Mouse (Mus musculus) liver, adult 2 months (tissue): Measurements from ENCODE around the gene Gfap. TPM values are rescaled to one million over a fixed set of nuclear protein-coding genes. Genes with fewer than 3 reads are reported as not detected.

ENCODE experiments used
- DNase-seq: peaks from one replicate; pipeline ENCODE4 v3.0.0-alpha.2; 2011; ENCODE audit warnings: low read depth, low spot score; ENCODE audit errors: extremely low read depth
- H3K27ac ChIP-seq: fragments of 200-500 bp; replicated peaks from 2 replicates; pipeline ENCODE4 v1.5.1; 2012; ENCODE audit warnings: low read depth, mild to moderate bottlenecking, control low read depth, inconsistent platforms, low read length; ENCODE audit not compliant: insufficient read depth
- H3K27me3 ChIP-seq: fragments of 200-500 bp; 2 replicates; pipeline ENCODE4 v1.6.1; 2012; ENCODE audit warnings: mild to moderate bottlenecking, moderate library complexity, low read length, inconsistent platforms; ENCODE audit not compliant: control insufficient read depth, insufficient read depth
- H3K36me3 ChIP-seq: fragments of 200-500 bp; 2 replicates; pipeline ENCODE4 v1.6.1; 2012; ENCODE audit warnings: low read length, inconsistent platforms; ENCODE audit not compliant: control insufficient read depth, insufficient read depth
- H3K4me1 ChIP-seq: fragments of 200-500 bp; 2 replicates; pipeline ENCODE4 v1.6.1; 2011; ENCODE audit warnings: low read length; ENCODE audit not compliant: control insufficient read depth, insufficient read depth
- H3K4me3 ChIP-seq: fragments of 200-500 bp; 2 replicates; pipeline ENCODE4 v1.5.1; 2011; ENCODE audit warnings: low read depth, mild to moderate bottlenecking, control low read depth, low read length, moderate library complexity; ENCODE audit not compliant: insufficient read depth
- H3K79me2 ChIP-seq: fragments of 200-500 bp; 2 replicates; pipeline ENCODE4 v1.6.1; 2012; ENCODE audit warnings: inconsistent platforms, mild to moderate bottlenecking, low read length, moderate library complexity; ENCODE audit not compliant: control insufficient read depth, insufficient read depth
- H3K9ac ChIP-seq: fragments of 200-500 bp; 2 replicates; pipeline ENCODE4 v1.6.1; 2012; ENCODE audit warnings: low read depth, mild to moderate bottlenecking, control low read depth, inconsistent platforms, low read length
- CTCF ChIP-seq: fragments of 200-500 bp; IDR thresholded peaks from 2 replicates; pipeline ENCODE4 v1.5.1; 2011; ENCODE audit warnings: low read depth, low read length, control low read depth
- POLR2A ChIP-seq: fragments of 200-500 bp; IDR thresholded peaks from 2 replicates; pipeline ENCODE4 v1.6.1; 2011; ENCODE audit warnings: low read length, control low read depth; ENCODE audit not compliant: insufficient read depth; ENCODE audit errors: extremely low read depth
- WGBS: fragments of 180-500 bp; shearing (Covaris S2); methylation state at CpG from one replicate; pipeline ENCODE4 v1.1.7; 2018; 5-methylcytosine and 5-hydroxymethylcytosine counted together
- polyA plus RNA-seq: library from polyadenylated mRNA; depleted of rRNA; stranded (reverse); fragments of >200 nt; gene quantifications from 2 replicates; pipeline ENCODE4 v1.2.3, GENCODE M21; 2012; rRNA removed
- total RNA-seq: library from RNA; depleted of rRNA; stranded (reverse); fragments of >200 nt; gene quantifications from 2 replicates; pipeline ENCODE4 v1.2.3, GENCODE M21; 2014; rRNA removed

Gfap gene
- total and polyA plus RNA-seq, 2 experiments: 0.18 to 0.29 TPM

DNA sequence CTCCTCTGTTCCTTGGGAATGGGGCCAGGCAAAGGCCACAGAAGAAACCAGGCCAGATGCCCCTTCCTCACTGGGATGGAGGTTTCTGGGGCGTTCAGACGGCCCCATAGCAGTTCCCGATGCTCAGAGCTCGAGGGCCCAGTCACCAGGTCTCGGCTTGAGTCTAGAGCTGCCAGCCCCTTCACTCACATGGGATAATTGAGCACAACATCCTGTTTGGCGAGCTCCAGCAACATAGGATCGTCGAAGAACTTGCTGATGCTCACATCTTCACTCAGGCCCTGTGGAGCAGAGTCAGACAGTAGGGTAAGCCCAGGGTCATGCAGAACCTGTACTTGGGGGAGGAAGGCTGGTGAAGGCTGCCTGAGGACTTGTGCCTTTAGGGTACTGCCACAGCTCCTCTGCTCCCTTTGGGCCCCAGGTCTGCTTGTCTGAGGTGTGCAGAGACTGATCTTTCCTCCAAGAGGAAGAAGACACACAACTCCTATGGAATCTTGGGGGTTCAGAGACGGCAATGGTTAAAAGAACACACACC, 62.0 kb downstream of the Gfap start:
- H3K27me3 ChIP-seq: no peaks in the 10 kb centered on the region
- H3K4me1 ChIP-seq: no peaks in the 10 kb centered on the region
- H3K79me2 ChIP-seq: no peaks in the 10 kb centered on the region
- H3K27ac ChIP-seq: no peak overlapping the region
- H3K36me3 ChIP-seq: peaks cover 11% of the 10 kb centered on the region; the same call in 1 of the 2 replicates
- DNase-seq: no peak
- H3K4me3 ChIP-seq: no peak overlapping the region
- no peak overlapping the region for H3K9ac ChIP-seq
- WGBS: 83% methylated on average over 9 of the region's 9 CpGs
- TF ChIP-seq POLR2A (no peak), CTCF (no peak)

DNA sequence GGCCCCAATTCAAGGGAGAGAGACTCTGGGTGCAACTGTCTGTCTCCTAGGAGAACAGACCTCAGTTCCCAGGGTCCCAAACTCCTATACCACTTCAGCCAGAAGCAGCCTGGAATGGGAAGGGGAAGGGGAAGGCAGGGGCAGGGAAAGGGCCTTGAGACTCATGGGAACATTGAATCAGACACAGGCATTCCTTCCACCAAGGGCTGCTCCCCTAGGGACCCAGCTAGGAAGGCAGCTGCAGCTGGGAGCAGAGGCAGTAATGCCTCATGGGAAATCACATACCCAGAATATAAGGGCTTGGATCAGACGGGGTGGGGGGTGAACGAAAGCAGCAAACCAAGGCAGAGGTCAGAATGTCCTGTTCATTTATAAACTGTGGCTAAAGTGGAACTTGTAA, 62.6 kb downstream of the Gfap start:
- WGBS: 98% methylated on average over 2 of the region's 2 CpGs
- Histone ChIP-seq H3K4me1 (no peaks in the 10 kb centered on the region), H3K27me3 (no peaks in the 10 kb centered on the region), H3K4me3 (no peak overlapping the region), H3K79me2 (no peaks in the 10 kb centered on the region), H3K36me3 (peaks cover 8% of the 10 kb centered on the region; the same call in 1 of the 2 replicates), H3K27ac (no peak overlapping the region), H3K9ac (no peak overlapping the region)
- DNase-seq: no peak
- no peak for TF ChIP-seq POLR2A

- Histone ChIP-seq H3K4me3 (no peak overlapping the region), H3K27me3 (0 out of 2 replicates have a peak, but pooled peaks cover 2% of the 10 kb centered on the region), H3K4me1 (no peaks in the 10 kb centered on the region), H3K79me2 (no peaks in the 10 kb centered on the region), H3K9ac (no peak overlapping the region), H3K36me3 (peaks cover 5% of the 10 kb centered on the region; the same call in 1 of the 2 replicates), H3K27ac (no peak overlapping the region)
- TF ChIP-seq POLR2A: no peak
- TF ChIP-seq CTCF: no peak
- DNase-seq: no peak
- 96% methylated on average over 1 of the region's 1 CpGs for whole genome bisulfite sequencing
Measured at GRCm38 (mm10) chr11:102837385-102837784, 63.3 kb downstream of the Gfap start.

Other genes with a start within 250 kb of the Gfap start
- not detected in 2 replicates for gene Meioc, start 237.2 kb downstream of the Gfap start, total RNA-seq
- not detected in 2 replicates for gene Meioc, start 237.2 kb downstream of the Gfap start, polyA plus RNA-seq
- 11.5 and 11.8 TPM in 2 replicates for gene Ccdc43, start 203.1 kb downstream of the Gfap start, total RNA-seq
- 5.7 and 6.2 TPM in 2 replicates for gene Ccdc43, start 203.1 kb downstream of the Gfap start, polyA plus RNA-seq
- 2.1 and 3.4 TPM in 2 replicates for gene Adam11, start 139.5 kb downstream of the Gfap start, total RNA-seq
- gene Adam11, start 139.5 kb downstream of the Gfap start, polyA plus RNA-seq: 4.3 and 8.7 TPM in 2 replicates
- gene Gjc1, start 81.2 kb downstream of the Gfap start, total RNA-seq: 0.46 and 0.47 TPM in 2 replicates
- gene Gjc1, start 81.2 kb downstream of the Gfap start, polyA plus RNA-seq: 0.11 and 0.26 TPM in 2 replicates
- gene Higd1b, start 65.1 kb downstream of the Gfap start, total RNA-seq: not detected in 2 replicates
- gene Higd1b, start 65.1 kb downstream of the Gfap start, polyA plus RNA-seq: not detected in 2 replicates
- gene Eftud2, start 19.9 kb downstream of the Gfap start, total RNA-seq: 16.2 and 24.1 TPM in 2 replicates
- gene Eftud2, start 19.9 kb downstream of the Gfap start, polyA plus RNA-seq: 41.5 and 53.3 TPM in 2 replicates
- 0.09 TPM in 1 of 2 replicates, not detected in the other for gene Ccdc103, start 19.7 kb downstream of the Gfap start, total RNA-seq
- gene Ccdc103, start 19.7 kb downstream of the Gfap start, polyA plus RNA-seq: 0.06 TPM in 1 of 2 replicates, not detected in the other
- gene Fam187a, start 15.7 kb downstream of the Gfap start, total RNA-seq: 0.07 TPM in 1 of 2 replicates, not detected in the other
- gene Fam187a, start 15.7 kb downstream of the Gfap start, polyA plus RNA-seq: not detected in 2 replicates
- gene Kif18b, start 24.2 kb upstream of the Gfap start, total RNA-seq: 0.09 and 0.27 TPM in 2 replicates
- gene Kif18b, start 24.2 kb upstream of the Gfap start, polyA plus RNA-seq: 0.05 and 0.12 TPM in 2 replicates
- 0.27 TPM in 1 of 2 replicates, not detected in the other for gene C1ql1, start 45.8 kb upstream of the Gfap start, total RNA-seq
- gene C1ql1, start 45.8 kb upstream of the Gfap start, polyA plus RNA-seq: not detected in 2 replicates
- gene Nmt1, start 127.3 kb upstream of the Gfap start, total RNA-seq: 16.8 and 23.9 TPM in 2 replicates
- gene Nmt1, start 127.3 kb upstream of the Gfap start, polyA plus RNA-seq: 34.1 and 34.3 TPM in 2 replicates
- 23.9 and 30.9 TPM in 2 replicates for gene Dcakd, start 127.4 kb upstream of the Gfap start, total RNA-seq
- gene Dcakd, start 127.4 kb upstream of the Gfap start, polyA plus RNA-seq: 45.8 and 46.3 TPM in 2 replicates
- gene Plcd3, start 200.7 kb upstream of the Gfap start, total RNA-seq: 0.54 and 1.0 TPM in 2 replicates
- gene Plcd3, start 200.7 kb upstream of the Gfap start, polyA plus RNA-seq: 0.31 and 2.0 TPM in 2 replicates
- 56.3 and 64.4 TPM in 2 replicates for gene Acbd4, start 200.8 kb upstream of the Gfap start, total RNA-seq
- 66.6 and 83.9 TPM in 2 replicates for gene Acbd4, start 200.8 kb upstream of the Gfap start, polyA plus RNA-seq
- 10.2 and 10.5 TPM in 2 replicates for gene Hexim1, start 215.3 kb upstream of the Gfap start, total RNA-seq
- 12.1 and 13.5 TPM in 2 replicates for gene Hexim1, start 215.3 kb upstream of the Gfap start, polyA plus RNA-seq
- gene Hexim2, start 231.5 kb upstream of the Gfap start, total RNA-seq: 1.3 and 1.8 TPM in 2 replicates
- gene Hexim2, start 231.5 kb upstream of the Gfap start, polyA plus RNA-seq: 1.6 and 1.9 TPM in 2 replicates